ENCODE assay signal across 7 mouse cellular contexts in genomic region chr15:98976763-98977758, GRCm38 (mm10). TPM values are rescaled to one million over a fixed set of nuclear protein-coding genes. Genes with fewer than 3 reads are reported as not detected.
DNase-seq lines count a peak whose midpoint lies in the region; ATAC-seq lines count a peak whose summit lies in the region.

No protein-coding gene starts in this region.

- intact Hi-C loops in left cerebral cortex, postnatal 10 days (cut with DNase I) = no loop called here

- peak overlapping the region; percentile 79 for H3K27ac ChIP-seq in embryonic facial prominence, embryonic 15.5 days (replicated peaks)
- H3K27ac ChIP-seq in kidney, embryonic 16.5 days (ENCODE audit: low read length) = peak overlapping the region; percentile 60

- H3K9ac ChIP-seq in embryonic facial prominence, embryonic 15.5 days = no peak overlapping the region
- peak overlapping the region; percentile 46 for H3K9ac ChIP-seq in kidney, embryonic 16.5 days (replicated peaks; ENCODE audit: low read length)

- H3K27me3 ChIP-seq in embryonic facial prominence, embryonic 15.5 days = no peaks in the 10 kb centered on the region
- no peaks in the 10 kb centered on the region for H3K27me3 ChIP-seq in kidney, embryonic 16.5 days (ENCODE audit: insufficient read depth, low read length)

- peak overlapping the region; percentile 19; the same call in 1 of the 2 replicates for H3K4me2 ChIP-seq in embryonic facial prominence, embryonic 15.5 days (replicated peaks)
- no peak overlapping the region; the same call in 1 of the 2 replicates for H3K4me2 ChIP-seq in kidney, embryonic 16.5 days (replicated peaks; ENCODE audit: low read depth, low read length)

- no peaks in the 10 kb centered on the region for H3K36me3 ChIP-seq in embryonic facial prominence, embryonic 15.5 days
- no peaks in the 10 kb centered on the region for H3K36me3 ChIP-seq in kidney, embryonic 16.5 days (ENCODE audit: insufficient read depth, low read length)

- no peak overlapping the region for H3K4me3 ChIP-seq in embryonic facial prominence, embryonic 15.5 days (replicated peaks)
- no peak overlapping the region for H3K4me3 ChIP-seq in kidney, embryonic 16.5 days (ENCODE audit: low read length)

- DNase-seq in retina, embryonic 14.5 days (ENCODE audit: low spot score) = peak; percentile 27
- DNase-seq in retina, postnatal 1 day = no peak
- no peak for DNase-seq in adrenal gland, adult 2 months
- no peak for DNase-seq in left cerebral cortex, postnatal 10 days (ENCODE audit: extremely low spot score in 1 of 2, low spot score in 2 of 2)
- DNase-seq in adrenal gland, postnatal 10 days = no peak

- peaks cover 26% of the 10 kb centered on the region for H3K4me1 ChIP-seq in embryonic facial prominence, embryonic 15.5 days
- H3K4me1 ChIP-seq in kidney, embryonic 16.5 days (ENCODE audit: insufficient read depth, low read length) = peaks cover 27% of the 10 kb centered on the region

- WGBS in embryonic facial prominence, embryonic 15.5 days = 60% methylated on average over 21 of the region's 21 CpGs
- WGBS in kidney, embryonic 16.5 days = 62% methylated on average over 21 of the region's 21 CpGs

- no peaks in the 10 kb centered on the region for H3K9me3 ChIP-seq in embryonic facial prominence, embryonic 15.5 days (replicated peaks)
- H3K9me3 ChIP-seq in kidney, embryonic 16.5 days (ENCODE audit: low read length) = no peaks in the 10 kb centered on the region

- ATAC-seq in embryonic facial prominence, embryonic 15.5 days (ENCODE audit: insufficient number of reproducible peaks, low FRiP score, low TSS enrichment, low read depth) = no peak
- no peak for ATAC-seq in kidney, embryonic 16.5 days (ENCODE audit: low FRiP score, low TSS enrichment)

RNA-seq across cellular contexts. Expression of gene Tuba1a, which starts 23.6 kb away (rescaled TPM):
- 1,473 and 1,543 TPM in 2 replicates for polyA plus RNA-seq in embryonic facial prominence, embryonic 15.5 days (2015; fragmentation: Nextera tagmentation; extraction: Ambion mirVana)
- polyA plus RNA-seq in kidney, embryonic 16.5 days (2015; fragmentation: Nextera tagmentation; extraction: Ambion mirVana) = 925 and 946 TPM in 2 replicates
- total RNA-seq in adrenal gland, adult 2 months (2021) = 100 to 1,000 TPM in 1 of 2 experiments, 10 to 100 TPM in 1; 63.2 to 125 TPM
- 128 and 133 TPM in 2 replicates for polyA plus RNA-seq in adrenal gland, adult 2 months (2012; rRNA removed)
- 1,000 to 10,000 TPM; 4,375 to 4,691 TPM for total RNA-seq in left cerebral cortex, postnatal 10 days (2021)
- 100 to 1,000 TPM; 202 to 313 TPM for total RNA-seq in adrenal gland, postnatal 10 days (2021)

RNA-seq across cellular contexts. Expression of gene Gm49450, which starts 23.7 kb away (rescaled TPM):
- not detected in 2 replicates for polyA plus RNA-seq in embryonic facial prominence, embryonic 15.5 days (2015; fragmentation: Nextera tagmentation; extraction: Ambion mirVana)
- not detected in 2 replicates for polyA plus RNA-seq in kidney, embryonic 16.5 days (2015; fragmentation: Nextera tagmentation; extraction: Ambion mirVana)
- total RNA-seq in adrenal gland, adult 2 months (2021) = 10 to 100 TPM in 1 of 2 experiments, not detected in 1; 10.9 TPM
- polyA plus RNA-seq in adrenal gland, adult 2 months (2012; rRNA removed) = 49.5 and 126 TPM in 2 replicates
- total RNA-seq in left cerebral cortex, postnatal 10 days (2021) = not detected
- total RNA-seq in adrenal gland, postnatal 10 days (2021) = not detected

RNA-seq across cellular contexts. Expression of gene Tuba1b, which starts 42.7 kb away (rescaled TPM):
- 1,427 and 1,514 TPM in 2 replicates for polyA plus RNA-seq in embryonic facial prominence, embryonic 15.5 days (2015; fragmentation: Nextera tagmentation; extraction: Ambion mirVana)
- polyA plus RNA-seq in kidney, embryonic 16.5 days (2015; fragmentation: Nextera tagmentation; extraction: Ambion mirVana) = 1,826 and 1,900 TPM in 2 replicates
- total RNA-seq in adrenal gland, adult 2 months (2021) = 100 to 1,000 TPM; 235 to 261 TPM
- 616 and 725 TPM in 2 replicates for polyA plus RNA-seq in adrenal gland, adult 2 months (2012; rRNA removed)
- total RNA-seq in left cerebral cortex, postnatal 10 days (2021) = 1,000 to 10,000 TPM in 1 of 2 experiments, 100 to 1,000 TPM in 1; 986 to 1,032 TPM
- 100 to 1,000 TPM; 329 to 414 TPM for total RNA-seq in adrenal gland, postnatal 10 days (2021)

RNA-seq across cellular contexts. Expression of gene Tuba1c, which starts 52.6 kb away (rescaled TPM):
- polyA plus RNA-seq in embryonic facial prominence, embryonic 15.5 days (2015; fragmentation: Nextera tagmentation; extraction: Ambion mirVana) = 131 and 134 TPM in 2 replicates
- 213 and 219 TPM in 2 replicates for polyA plus RNA-seq in kidney, embryonic 16.5 days (2015; fragmentation: Nextera tagmentation; extraction: Ambion mirVana)
- total RNA-seq in adrenal gland, adult 2 months (2021) = 100 to 1,000 TPM; 270 to 284 TPM
- polyA plus RNA-seq in adrenal gland, adult 2 months (2012; rRNA removed) = 205 and 318 TPM in 2 replicates
- total RNA-seq in left cerebral cortex, postnatal 10 days (2021) = 100 to 1,000 TPM; 255 to 292 TPM
- 100 to 1,000 TPM; 144 to 176 TPM for total RNA-seq in adrenal gland, postnatal 10 days (2021)

RNA-seq across cellular contexts. Expression of gene Lmbr1l, which starts 59.0 kb away (rescaled TPM):
- polyA plus RNA-seq in embryonic facial prominence, embryonic 15.5 days (2015; fragmentation: Nextera tagmentation; extraction: Ambion mirVana) = 21.7 and 22.0 TPM in 2 replicates
- 17.6 and 18.9 TPM in 2 replicates for polyA plus RNA-seq in kidney, embryonic 16.5 days (2015; fragmentation: Nextera tagmentation; extraction: Ambion mirVana)
- 10 to 100 TPM; 11.5 to 14.2 TPM for total RNA-seq in adrenal gland, adult 2 months (2021)
- polyA plus RNA-seq in adrenal gland, adult 2 months (2012; rRNA removed) = 36.3 and 58.5 TPM in 2 replicates
- 10 to 100 TPM; 15.4 to 21.6 TPM for total RNA-seq in left cerebral cortex, postnatal 10 days (2021)
- total RNA-seq in adrenal gland, postnatal 10 days (2021) = 10 to 100 TPM; 17.7 to 27.7 TPM

Comparison
In these comparisons a context has a peak if more than half of its experiments do, and no peak if none do; other contexts are left out.
1. RNA of gene Tuba1a, which starts 23.6 kb away (total RNA-seq): 4,375 to 4,691 TPM in left cerebral cortex, postnatal 10 days; 202 to 313 TPM in adrenal gland, postnatal 10 days and 63.2 to 125 TPM in adrenal gland, adult 2 months; every median in the first group is over 10 times any median in the second.